Mouse (Mus musculus) midbrain, embryonic 14.5 days (tissue): ENCODE measurements around the gene Cdh20. TPM values are rescaled to one million over a fixed set of nuclear protein-coding genes. Genes with fewer than 3 reads are reported as not detected.
A peak's percentile ranks its signal among the peaks of the same experiment; 100 is the strongest.

Source experiments
- ATAC-seq: fragments of 200-750 bp; cut with Nextera tagmentation; 2 replicates; pipeline ENCODE4 v1.8.0; 2017; ENCODE audit warnings: moderate number of reproducible peaks, moderate library complexity; ENCODE audit not compliant: low FRiP score, low TSS enrichment
- DNase-seq: peaks from one replicate; pipeline ENCODE4 v3.0.0-alpha.2; 2015
- H3K27ac ChIP-seq: fragments of 300-500 bp; sonication (generic); replicated peaks from 2 replicates; pipeline ENCODE4 v1.5.1; 2014; ENCODE audit warnings: mild to moderate bottlenecking, low read depth, low read length, moderate library complexity
- H3K27me3 ChIP-seq: fragments of 300-500 bp; sonication (generic); 2 replicates; pipeline ENCODE4 v1.6.1; 2014; ENCODE audit warnings: low read length, control low read depth, mixed read lengths; ENCODE audit not compliant: control insufficient read depth, insufficient read depth
- H3K36me3 ChIP-seq: fragments of 300-500 bp; sonication (generic); 2 replicates; pipeline ENCODE4 v1.6.1; 2014; ENCODE audit warnings: low read length, control low read depth; ENCODE audit not compliant: control insufficient read depth, insufficient read depth
- H3K4me1 ChIP-seq: fragments of 300-500 bp; sonication (generic); 2 replicates; pipeline ENCODE4 v1.6.1; 2014; ENCODE audit warnings: mild to moderate bottlenecking, antibody characterized with exemption, low read length, control low read depth; ENCODE audit not compliant: control insufficient read depth, insufficient read depth
- H3K4me2 ChIP-seq: fragments of 300-500 bp; sonication (generic); 2 replicates; pipeline ENCODE4 v1.6.1; 2014; ENCODE audit warnings: mild to moderate bottlenecking, low read length, moderate library complexity
- H3K4me3 ChIP-seq: fragments of 300-500 bp; sonication (generic); replicated peaks from 2 replicates; pipeline ENCODE4 v1.5.1; 2014; ENCODE audit warnings: low read depth, low read length
- H3K9ac ChIP-seq: fragments of 300-500 bp; sonication (generic); replicated peaks from 2 replicates; pipeline ENCODE4 v1.6.1; 2014; ENCODE audit warnings: mild to moderate bottlenecking, low read length, moderate library complexity
- H3K9me3 ChIP-seq: fragments of 300-500 bp; sonication (generic); 2 replicates; pipeline ENCODE4 v1.6.1; 2016; ENCODE audit warnings: low read length, control low read depth, mixed read lengths; ENCODE audit not compliant: control insufficient read depth
- WGBS: fragments of 180-500 bp; shearing (Covaris S2); extraction: QIAGEN DNeasy Blood & Tissue Kit; methylation state at CpG from one replicate; pipeline ENCODE4 v1.1.7; 2014; 5-methylcytosine and 5-hydroxymethylcytosine counted together
- polyA plus RNA-seq: library from polyadenylated mRNA; unstranded; fragments of >200 nt; fragmentation: Nextera tagmentation; extraction: Ambion mirVana; gene quantifications from 2 replicates; pipeline ENCODE4 v1.2.1, GENCODE M21; 2014

Cdh20 gene
- polyA plus RNA-seq, 1 experiment from 2014 or later, result 1.4 TPM

DNA sequence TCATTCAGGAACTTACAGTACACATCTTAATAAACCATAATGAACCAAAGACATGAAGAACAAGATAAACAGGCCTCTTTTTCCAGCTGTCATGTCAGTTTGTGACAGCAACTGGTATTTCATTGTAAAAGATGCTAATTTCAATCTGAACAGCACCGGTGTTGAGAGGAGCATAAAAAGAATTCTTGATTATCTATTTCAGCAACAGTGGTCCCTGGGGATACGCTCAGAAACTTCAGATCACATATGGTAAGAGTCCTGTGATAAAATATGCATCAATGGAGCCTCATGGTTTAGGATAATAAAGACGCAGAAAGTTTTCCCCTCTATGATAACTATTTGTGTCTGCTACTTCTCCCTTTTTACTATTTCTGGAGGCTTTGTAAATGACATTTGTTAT is 25.2 kb downstream of the Cdh20 start:
- Histone ChIP-seq H3K27ac (no peak overlapping the region), H3K4me1 (peaks cover 9% of the 10 kb centered on the region; the same call in 1 of the 2 replicates), H3K9ac (no peak overlapping the region), H3K9me3 (no peaks in the 10 kb centered on the region), H3K36me3 (no peaks in the 10 kb centered on the region), H3K4me2 (no peak overlapping the region), H3K27me3 (no peaks in the 10 kb centered on the region), H3K4me3 (no peak overlapping the region)
- peak; percentile 51 for DNase-seq
- ATAC-seq, result peak; percentile 54; the same call in 1 of the 2 replicates
- 27% methylated on average over 3 of the region's 3 CpGs for WGBS

DNA sequence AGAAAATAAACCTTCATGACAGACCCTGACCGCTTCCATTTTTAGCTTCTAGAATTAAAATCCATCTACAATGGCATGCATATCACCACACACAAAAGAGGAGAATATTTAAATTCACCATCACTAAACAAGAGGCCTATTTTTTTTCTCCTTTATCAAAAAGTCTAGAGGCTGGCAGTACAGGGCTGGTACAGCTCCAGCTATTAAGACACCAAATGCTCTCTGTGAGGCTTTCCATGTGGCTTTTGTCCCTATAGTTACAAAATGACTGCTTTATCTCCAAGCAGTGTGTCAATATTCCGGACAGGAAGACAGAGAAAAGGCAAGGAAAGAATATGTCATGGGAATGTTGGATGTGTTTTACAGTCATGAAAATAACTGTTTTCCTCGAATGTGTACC is 27.8 kb downstream of the Cdh20 start:
- Histone ChIP-seq H3K9ac (no peak overlapping the region), H3K27ac (no peak overlapping the region), H3K4me2 (no peak overlapping the region), H3K4me1 (peaks cover 9% of the 10 kb centered on the region; the same call in 1 of the 2 replicates), H3K4me3 (no peak overlapping the region), H3K27me3 (no peaks in the 10 kb centered on the region), H3K36me3 (no peaks in the 10 kb centered on the region), H3K9me3 (no peaks in the 10 kb centered on the region)
- DNase-seq (no peak), ATAC-seq (peak; percentile 62; the same call in 1 of the 2 replicates)
- 29% methylated on average over 3 of the region's 3 CpGs for WGBS

DNA sequence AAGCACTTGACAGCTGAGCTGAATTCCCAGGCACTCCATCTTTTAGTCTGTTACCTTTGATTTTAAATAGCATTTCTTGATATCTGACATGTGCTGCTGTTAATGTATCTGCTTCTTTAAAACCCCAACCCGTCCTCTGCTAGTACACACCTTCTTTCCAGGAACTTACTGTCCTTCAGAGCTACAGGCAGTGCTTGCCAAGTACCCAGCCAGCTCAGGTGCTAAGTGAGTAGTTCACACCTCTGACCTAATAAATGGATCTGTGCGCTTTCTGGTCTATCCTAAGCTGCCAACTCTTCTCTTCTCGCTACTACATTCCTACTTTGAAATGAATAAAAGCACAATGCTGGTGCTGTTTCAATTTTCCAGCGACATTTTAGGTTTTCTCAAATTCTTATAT is 28.8 kb downstream of the Cdh20 start:
- DNase-seq (no peak), ATAC-seq (no peak)
- Histone ChIP-seq H3K9me3 (no peaks in the 10 kb centered on the region), H3K4me3 (no peak overlapping the region), H3K27me3 (no peaks in the 10 kb centered on the region), H3K4me2 (no peak overlapping the region), H3K9ac (no peak overlapping the region), H3K4me1 (peaks cover 9% of the 10 kb centered on the region; the same call in 1 of the 2 replicates), H3K36me3 (no peaks in the 10 kb centered on the region), H3K27ac (no peak overlapping the region)
- WGBS, result 82% methylated on average over 4 of the region's 4 CpGs

DNA sequence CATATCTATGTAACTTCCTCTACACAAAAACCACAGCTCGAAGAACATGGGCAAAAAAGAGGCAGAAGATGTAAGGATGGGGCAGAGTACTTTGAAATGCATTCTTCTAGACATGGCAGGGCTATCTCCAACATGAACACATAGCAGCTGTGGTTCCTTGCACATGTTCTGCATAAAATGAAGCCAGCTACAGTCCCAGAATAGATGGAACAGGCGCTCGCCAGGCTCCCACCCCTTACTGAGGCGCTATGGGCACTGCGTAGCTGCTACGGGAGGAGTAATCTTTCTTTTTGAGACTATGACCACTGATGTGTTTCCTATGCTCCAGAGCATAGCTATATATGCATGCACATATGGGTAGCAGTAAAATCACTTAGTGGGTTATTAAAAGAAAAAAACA is 36.4 kb downstream of the Cdh20 start:
- Histone ChIP-seq H3K27ac (no peak overlapping the region), H3K9ac (no peak overlapping the region), H3K4me3 (no peak overlapping the region), H3K9me3 (no peaks in the 10 kb centered on the region), H3K4me1 (no peaks in the 10 kb centered on the region), H3K27me3 (no peaks in the 10 kb centered on the region), H3K36me3 (no peaks in the 10 kb centered on the region), H3K4me2 (no peak overlapping the region)
- no peak for DNase-seq
- ATAC-seq, result no peak
- 93% methylated on average over 6 of the region's 6 CpGs for WGBS

DNA sequence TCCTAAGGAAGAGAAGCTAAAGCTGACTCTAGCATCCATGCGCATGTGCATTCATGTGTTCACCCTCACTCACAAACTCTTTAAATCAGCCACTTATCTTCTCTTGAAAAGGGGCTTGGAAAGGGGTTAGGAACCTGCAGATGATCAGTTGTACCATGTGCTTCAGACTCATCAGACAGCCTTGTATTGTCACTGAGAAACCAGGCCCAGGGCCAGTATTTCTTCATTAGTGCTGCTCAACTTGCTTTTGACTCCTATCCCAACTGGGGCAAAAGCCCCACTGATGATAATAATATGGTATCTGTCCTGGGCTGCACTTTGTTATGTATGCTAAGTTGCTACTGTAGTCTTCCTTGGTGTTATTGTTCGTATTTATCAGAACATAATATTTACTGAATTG is 38.9 kb downstream of the Cdh20 start:
- no peaks in the 10 kb centered on the region for H3K36me3 ChIP-seq
- H3K4me2 ChIP-seq, result no peak overlapping the region
- no peak for DNase-seq
- no peaks in the 10 kb centered on the region for H3K27me3 ChIP-seq
- no peak overlapping the region for H3K27ac ChIP-seq
- H3K4me1 ChIP-seq, result no peaks in the 10 kb centered on the region
- H3K9ac ChIP-seq, result no peak overlapping the region
- ATAC-seq, result no peak
- no peak overlapping the region for H3K4me3 ChIP-seq
- no peaks in the 10 kb centered on the region for H3K9me3 ChIP-seq
- WGBS, result 97% methylated on average over 2 of the region's 2 CpGs

DNA sequence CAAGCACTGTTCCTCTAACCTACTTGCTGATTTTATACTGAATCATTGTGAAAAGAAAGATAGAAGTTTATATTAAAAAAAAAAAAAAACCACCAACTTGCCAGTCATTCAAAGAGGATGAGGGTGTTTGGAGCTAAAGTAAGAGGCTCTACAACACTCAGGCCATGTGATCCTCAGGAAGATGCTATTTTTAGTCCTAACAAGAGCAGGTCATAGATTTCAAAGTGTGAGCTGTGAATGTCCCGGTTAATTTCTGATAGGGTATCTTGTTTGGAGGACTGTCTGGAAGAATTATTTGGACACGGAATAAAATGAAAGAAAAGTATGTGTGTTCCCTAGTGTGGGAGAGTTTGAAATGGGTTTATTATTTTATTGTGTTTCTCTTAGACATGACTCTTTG is 49.2 kb downstream of the Cdh20 start:
- Histone ChIP-seq H3K27ac (no peak overlapping the region), H3K4me3 (no peak overlapping the region), H3K4me1 (no peaks in the 10 kb centered on the region), H3K4me2 (no peak overlapping the region), H3K27me3 (no peaks in the 10 kb centered on the region), H3K9ac (no peak overlapping the region), H3K36me3 (no peaks in the 10 kb centered on the region), H3K9me3 (no peaks in the 10 kb centered on the region)
- DNase-seq, result no peak
- no peak for ATAC-seq
- WGBS, result 93% methylated on average over 2 of the region's 2 CpGs

DNA sequence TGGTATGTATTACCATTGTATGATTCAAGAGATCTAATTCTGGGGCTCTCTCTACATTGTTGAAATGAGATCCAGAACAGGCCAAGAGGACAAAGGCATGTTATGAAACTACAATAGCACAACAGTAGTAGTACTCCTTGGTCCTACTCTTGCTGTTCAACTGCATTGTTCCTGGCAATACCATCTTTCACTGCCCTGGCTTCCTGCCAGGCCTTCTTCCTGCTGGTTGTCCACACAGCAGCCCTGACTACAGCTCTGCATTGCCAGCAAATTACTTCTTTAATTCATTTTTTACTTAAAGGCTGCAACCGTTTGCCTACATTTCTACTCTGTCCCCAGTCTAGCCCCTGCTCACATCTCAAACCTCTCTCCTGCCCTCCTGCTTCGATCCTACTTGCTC is 59.8 kb downstream of the Cdh20 start:
- no peaks in the 10 kb centered on the region for H3K9me3 ChIP-seq
- no peak overlapping the region for H3K4me2 ChIP-seq
- ATAC-seq (no peak), DNase-seq (no peak)
- no peaks in the 10 kb centered on the region for H3K36me3 ChIP-seq
- no peak overlapping the region for H3K27ac ChIP-seq
- no peak overlapping the region for H3K9ac ChIP-seq
- no peaks in the 10 kb centered on the region for H3K4me1 ChIP-seq
- H3K27me3 ChIP-seq, result no peaks in the 10 kb centered on the region
- H3K4me3 ChIP-seq, result no peak overlapping the region
- WGBS, result 93% methylated on average over 2 of the region's 2 CpGs

DNA sequence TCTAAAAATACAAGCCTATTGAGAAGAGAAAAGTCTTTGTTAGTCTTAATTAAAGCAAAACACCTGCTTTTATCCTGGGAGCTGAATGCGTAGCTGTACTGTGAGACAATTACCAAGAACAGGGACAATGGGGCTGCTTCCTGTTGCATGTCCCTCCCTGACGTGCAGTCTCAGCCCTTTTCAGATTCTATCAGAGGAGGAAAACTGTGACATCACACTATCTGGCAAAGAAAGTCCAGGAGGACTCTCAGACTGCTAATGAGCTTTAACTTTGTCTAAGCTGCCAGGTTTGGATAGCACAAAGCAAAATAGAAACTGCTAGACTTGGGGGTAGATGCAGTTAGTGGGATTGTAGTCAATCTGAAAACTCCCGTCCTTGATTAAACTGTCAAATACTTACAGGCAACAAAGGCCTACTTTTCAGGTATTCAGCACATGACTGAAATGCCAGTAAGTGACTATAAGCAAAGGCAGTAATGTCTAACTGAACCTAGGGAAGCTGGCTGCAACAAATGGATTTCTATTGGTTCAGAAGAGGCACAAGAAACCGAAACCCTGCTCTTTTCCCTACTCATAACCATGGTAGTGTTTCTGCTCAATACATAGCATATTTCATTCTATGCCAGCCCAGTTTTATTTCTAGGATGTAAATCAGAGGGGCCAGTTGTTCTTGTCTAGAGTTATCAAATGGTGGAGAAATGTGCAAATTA is 70.0 kb downstream of the Cdh20 start:
- DNase-seq (peak; percentile 52), ATAC-seq (0 out of 2 replicates have a peak, but pooled peaks have one; percentile 31)
- Histone ChIP-seq H3K4me2 (no peak overlapping the region), H3K9ac (no peak overlapping the region), H3K4me1 (peaks cover 5% of the 10 kb centered on the region; the same call in 1 of the 2 replicates), H3K36me3 (no peaks in the 10 kb centered on the region), H3K9me3 (no peaks in the 10 kb centered on the region), H3K27me3 (no peaks in the 10 kb centered on the region), H3K4me3 (no peak overlapping the region), H3K27ac (no peak overlapping the region)
- 25% methylated on average over 4 of the region's 4 CpGs for WGBS

DNA sequence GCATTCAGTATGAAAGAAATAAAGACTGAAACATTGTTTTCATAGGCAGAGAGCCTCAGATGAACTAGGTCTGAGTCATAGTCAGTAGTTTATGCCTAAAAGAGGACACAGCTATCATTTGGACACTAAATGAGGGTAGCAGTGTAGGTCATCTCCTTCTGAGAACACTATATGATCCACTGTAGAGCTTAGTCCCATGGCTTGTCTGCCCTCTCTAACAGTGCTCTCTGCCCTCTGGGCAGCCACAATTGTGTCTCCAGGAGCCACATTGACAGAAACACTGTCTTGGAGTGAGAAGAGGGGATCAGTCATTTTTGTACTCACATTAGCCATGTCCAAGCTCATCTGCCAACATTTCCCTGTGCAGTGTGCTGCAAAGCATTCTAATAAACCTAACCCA is 70.7 kb downstream of the Cdh20 start:
- H3K4me2 ChIP-seq, result no peak overlapping the region
- H3K27ac ChIP-seq, result no peak overlapping the region
- H3K9me3 ChIP-seq, result no peaks in the 10 kb centered on the region
- H3K36me3 ChIP-seq, result no peaks in the 10 kb centered on the region
- DNase-seq (no peak), ATAC-seq (no peak)
- H3K27me3 ChIP-seq, result no peaks in the 10 kb centered on the region
- peaks cover 5% of the 10 kb centered on the region; the same call in 1 of the 2 replicates for H3K4me1 ChIP-seq
- no peak overlapping the region for H3K9ac ChIP-seq
- H3K4me3 ChIP-seq, result no peak overlapping the region
